Mouse (Mus musculus): ENCODE measurements at regions not wholly inside any gene's neighbourhood (a gene's known extent, or its start where the extent isn't known, plus 50 kb on each side); places are given as distances from the start of the nearest gene placed in this dataset.

GRCm38 (mm10) chr13:56350705-56351400, 54.5 kb upstream of the Cxcl14 start:
- peak; percentile 64; the same call in 1 of the 2 replicates for ATAC-seq (ENCODE audit: insufficient number of reproducible peaks, insufficient read depth, low FRiP score, low TSS enrichment)
- WGBS: 63% methylated on average over 14 of the region's 14 CpGs
- H3K36me3 ChIP-seq: no peaks in the 10 kb centered on the region
- no peak overlapping the region for H3K4me2 ChIP-seq (replicated peaks)
- H3K4me3 ChIP-seq: no peak overlapping the region
- no peaks in the 10 kb centered on the region for H3K27me3 ChIP-seq
- no peak overlapping the region for H3K9ac ChIP-seq
- peak overlapping the region; percentile 69 for H3K27ac ChIP-seq
- H3K4me1 ChIP-seq: peaks cover 18% of the 10 kb centered on the region
- H3K9me3 ChIP-seq: no peaks in the 10 kb centered on the region

DNA sequence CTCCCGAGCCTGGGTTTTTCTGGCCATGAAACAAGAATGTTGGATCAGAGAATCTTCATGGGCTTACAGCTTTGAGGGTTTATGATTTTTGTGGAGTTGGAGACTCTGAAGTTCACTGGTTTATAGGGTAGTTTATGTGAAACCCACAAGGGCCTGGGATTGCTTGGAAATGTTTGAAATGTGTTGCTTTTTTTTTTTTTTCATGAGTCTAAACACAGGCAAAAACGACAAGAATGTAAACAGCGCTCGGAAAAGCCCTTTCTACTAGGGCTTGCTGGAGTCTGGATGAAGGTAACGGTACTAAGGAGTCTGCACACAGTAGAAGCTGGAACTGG, 55.0 kb upstream of the Cxcl14 start:
- Histone ChIP-seq H3K9ac (no peak overlapping the region), H3K27me3 (no peaks in the 10 kb centered on the region), H3K4me2 (replicated peaks) (no peak overlapping the region), H3K27ac (peak overlapping the region; percentile 69), H3K9me3 (no peaks in the 10 kb centered on the region), H3K36me3 (no peaks in the 10 kb centered on the region), H3K4me3 (no peak overlapping the region), H3K4me1 (peaks cover 18% of the 10 kb centered on the region)
- WGBS: 71% methylated on average over 5 of the region's 5 CpGs
- no peak for ATAC-seq (ENCODE audit: insufficient number of reproducible peaks, insufficient read depth, low FRiP score, low TSS enrichment)

GRCm38 (mm10) chr13:56352436-56352835, 56.1 kb upstream of the Cxcl14 start:
- no peak overlapping the region for H3K4me3 ChIP-seq
- no peaks in the 10 kb centered on the region for H3K9me3 ChIP-seq
- H3K36me3 ChIP-seq: no peaks in the 10 kb centered on the region
- H3K9ac ChIP-seq: no peak overlapping the region
- no peak overlapping the region for H3K27ac ChIP-seq
- H3K27me3 ChIP-seq: no peaks in the 10 kb centered on the region
- no peak overlapping the region for H3K4me2 ChIP-seq (replicated peaks)
- peaks cover 18% of the 10 kb centered on the region for H3K4me1 ChIP-seq
- 91% methylated on average over 6 of the region's 6 CpGs for WGBS
- ATAC-seq (ENCODE audit: insufficient number of reproducible peaks, insufficient read depth, low FRiP score, low TSS enrichment): no peak

DNA sequence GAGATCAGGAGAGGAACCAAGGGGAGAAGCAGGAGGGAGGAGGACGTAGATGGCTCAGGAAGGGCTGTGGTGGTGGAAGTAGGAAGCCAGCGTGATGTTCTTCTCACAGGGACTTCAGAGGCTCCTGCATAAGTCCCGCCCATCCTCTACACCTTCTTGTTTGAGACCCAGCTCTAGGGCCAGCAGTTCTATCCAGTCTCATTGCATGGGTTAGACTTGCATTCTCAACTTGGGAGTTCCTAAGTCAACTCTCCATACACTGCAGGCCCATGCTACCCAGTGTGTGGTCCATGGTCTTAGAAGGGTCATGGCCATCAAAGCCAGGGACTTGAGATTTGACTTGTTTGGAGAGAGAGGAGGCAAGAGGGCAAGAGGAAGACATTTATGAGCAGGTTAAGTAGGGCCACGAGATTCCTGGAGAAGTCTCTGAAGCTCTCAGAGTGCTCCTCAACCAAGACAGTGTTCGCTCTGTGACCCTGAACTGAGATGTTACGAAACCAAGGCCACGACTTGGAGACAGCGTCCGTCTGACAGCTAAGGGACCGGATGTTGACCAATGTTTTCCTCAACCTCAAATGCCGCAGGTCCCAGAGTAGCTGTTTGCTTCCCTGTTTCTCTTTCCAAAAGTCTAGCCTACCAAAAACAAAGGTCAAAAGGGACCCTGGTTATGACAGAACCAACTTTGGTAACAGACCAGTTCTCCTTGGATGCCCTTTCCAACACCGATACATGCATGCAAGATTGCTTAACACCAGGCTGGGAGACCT, 56.7 kb upstream of the Cxcl14 start:
- H3K4me2 ChIP-seq (replicated peaks): no peak overlapping the region

GRCm38 (mm10) chr13:56353921-56354320, 57.6 kb upstream of the Cxcl14 start:
- Histone ChIP-seq H3K27me3 (no peaks in the 10 kb centered on the region), H3K9me3 (no peaks in the 10 kb centered on the region), H3K4me3 (no peak overlapping the region), H3K4me2 (replicated peaks) (no peak overlapping the region), H3K27ac (no peak overlapping the region), H3K4me1 (peaks cover 18% of the 10 kb centered on the region), H3K36me3 (no peaks in the 10 kb centered on the region), H3K9ac (no peak overlapping the region)
- no peak for ATAC-seq (ENCODE audit: insufficient number of reproducible peaks, insufficient read depth, low FRiP score, low TSS enrichment)
- WGBS: 91% methylated on average over 11 of the region's 11 CpGs

More for the DNA sequence above, 56.7 kb upstream of the Cxcl14 start:
- Histone ChIP-seq H3K9me3 (no peaks in the 10 kb centered on the region), H3K4me3 (no peak overlapping the region), H3K4me1 (peaks cover 18% of the 10 kb centered on the region), H3K9ac (no peak overlapping the region), H3K27me3 (no peaks in the 10 kb centered on the region), H3K36me3 (no peaks in the 10 kb centered on the region), H3K27ac (no peak overlapping the region)
- WGBS: 95% methylated on average over 12 of the region's 12 CpGs
- ATAC-seq (ENCODE audit: insufficient number of reproducible peaks, insufficient read depth, low FRiP score, low TSS enrichment): no peak

GRCm38 (mm10) chr13:56354630-56355029, 58.3 kb upstream of the Cxcl14 start:
- no peaks in the 10 kb centered on the region for H3K9me3 ChIP-seq
- ATAC-seq (ENCODE audit: insufficient number of reproducible peaks, insufficient read depth, low FRiP score, low TSS enrichment): no peak
- H3K9ac ChIP-seq: no peak overlapping the region
- H3K27ac ChIP-seq: no peak overlapping the region
- no peak overlapping the region for H3K4me3 ChIP-seq
- peaks cover 24% of the 10 kb centered on the region for H3K4me1 ChIP-seq
- 85% methylated on average over 1 of the region's 1 CpGs for WGBS
- no peak overlapping the region for H3K4me2 ChIP-seq (replicated peaks)
- no peaks in the 10 kb centered on the region for H3K27me3 ChIP-seq
- no peaks in the 10 kb centered on the region for H3K36me3 ChIP-seq

DNA sequence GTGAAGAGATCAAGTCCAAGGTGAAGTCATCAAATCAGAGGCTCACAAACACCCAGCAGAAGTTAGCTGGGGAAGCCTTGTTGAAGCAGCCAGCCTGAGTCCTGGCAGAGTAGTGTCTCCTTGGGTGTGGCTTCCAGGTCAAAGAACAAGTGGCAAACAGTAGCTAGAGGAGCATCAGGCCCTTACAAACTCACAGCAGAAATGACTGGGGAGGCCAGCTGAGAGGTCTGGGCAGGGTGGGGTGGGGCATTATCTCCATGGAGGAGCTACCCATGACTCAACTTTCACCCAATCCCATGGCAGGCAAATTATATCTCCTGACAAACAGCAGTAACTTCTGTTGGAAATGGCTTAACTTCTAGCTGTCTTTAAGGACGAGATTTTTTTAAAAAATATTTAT, 60.6 kb upstream of the Cxcl14 start:
- ATAC-seq (ENCODE audit: insufficient number of reproducible peaks, insufficient read depth, low FRiP score, low TSS enrichment): no peak
- Histone ChIP-seq H3K4me2 (replicated peaks) (no peak overlapping the region), H3K36me3 (no peaks in the 10 kb centered on the region), H3K9ac (no peak overlapping the region), H3K9me3 (no peaks in the 10 kb centered on the region), H3K4me1 (peaks cover 10% of the 10 kb centered on the region; the same call in 1 of the 2 replicates), H3K4me3 (no peak overlapping the region), H3K27me3 (no peaks in the 10 kb centered on the region), H3K27ac (no peak overlapping the region)
- 62% methylated on average over 1 of the region's 1 CpGs for WGBS

- Histone ChIP-seq H3K27me3 (no peaks in the 10 kb centered on the region), H3K4me2 (replicated peaks) (no peak overlapping the region), H3K27ac (no peak overlapping the region), H3K9me3 (no peaks in the 10 kb centered on the region), H3K36me3 (no peaks in the 10 kb centered on the region), H3K9ac (no peak overlapping the region), H3K4me3 (no peak overlapping the region), H3K4me1 (peaks cover 6% of the 10 kb centered on the region; the same call in 1 of the 2 replicates)
- no peak for ATAC-seq (ENCODE audit: insufficient number of reproducible peaks, insufficient read depth, low FRiP score, low TSS enrichment)
- 80% methylated on average over 3 of the region's 3 CpGs for WGBS
Measured at GRCm38 (mm10) chr13:56357955-56358354, 61.6 kb upstream of the Cxcl14 start.

DNA sequence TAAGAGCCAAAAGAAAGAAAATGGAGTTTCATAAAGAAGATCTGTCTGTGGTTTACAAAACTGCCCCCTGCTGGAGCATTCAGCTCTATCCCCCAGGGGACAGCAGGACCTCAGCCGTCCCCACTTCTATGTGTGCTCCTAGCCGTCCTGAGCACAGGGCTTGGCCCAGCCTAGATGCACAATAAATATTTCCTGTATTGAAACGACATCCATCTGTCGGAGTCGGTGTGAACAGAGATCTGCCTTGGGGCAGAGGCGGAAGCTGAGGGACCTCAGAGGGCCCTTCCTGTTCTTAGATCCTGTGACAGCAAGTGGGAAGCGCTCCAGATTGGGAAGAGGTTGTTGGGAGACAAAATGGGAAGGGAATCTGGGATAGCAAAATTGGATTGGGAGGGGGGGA, 62.5 kb upstream of the Cxcl14 start:
- no peak overlapping the region for H3K4me2 ChIP-seq (replicated peaks)
- no peak for ATAC-seq (ENCODE audit: insufficient number of reproducible peaks, insufficient read depth, low FRiP score, low TSS enrichment)
- H3K4me1 ChIP-seq: peaks cover 6% of the 10 kb centered on the region; the same call in 1 of the 2 replicates
- H3K9ac ChIP-seq: no peak overlapping the region
- H3K4me3 ChIP-seq: no peak overlapping the region
- no peaks in the 10 kb centered on the region for H3K36me3 ChIP-seq
- no peaks in the 10 kb centered on the region for H3K9me3 ChIP-seq
- H3K27ac ChIP-seq: peak overlapping the region; percentile 65
- no peaks in the 10 kb centered on the region for H3K27me3 ChIP-seq
- WGBS: 44% methylated on average over 7 of the region's 7 CpGs

- Histone ChIP-seq H3K9ac (no peak overlapping the region), H3K4me2 (replicated peaks) (no peak overlapping the region), H3K27ac (peak overlapping the region; percentile 65), H3K9me3 (no peaks in the 10 kb centered on the region), H3K36me3 (no peaks in the 10 kb centered on the region), H3K27me3 (no peaks in the 10 kb centered on the region), H3K4me3 (no peak overlapping the region), H3K4me1 (peaks cover 6% of the 10 kb centered on the region; the same call in 1 of the 2 replicates)
- no peak for ATAC-seq (ENCODE audit: insufficient number of reproducible peaks, insufficient read depth, low FRiP score, low TSS enrichment)
- WGBS: 60% methylated on average over 18 of the region's 18 CpGs
Measured at GRCm38 (mm10) chr13:56359554-56359953, 63.2 kb upstream of the Cxcl14 start.

- H3K27ac ChIP-seq: no peak overlapping the region
- H3K4me2 ChIP-seq (replicated peaks): no peak overlapping the region
- no peaks in the 10 kb centered on the region for H3K9me3 ChIP-seq
- no peaks in the 10 kb centered on the region for H3K27me3 ChIP-seq
- ATAC-seq (ENCODE audit: insufficient number of reproducible peaks, insufficient read depth, low FRiP score, low TSS enrichment): no peak
- H3K9ac ChIP-seq: no peak overlapping the region
- peaks cover 6% of the 10 kb centered on the region; the same call in 1 of the 2 replicates for H3K4me1 ChIP-seq
- no peak overlapping the region for H3K4me3 ChIP-seq
- no peaks in the 10 kb centered on the region for H3K36me3 ChIP-seq
- 93% methylated on average over 2 of the region's 2 CpGs for WGBS
Measured at GRCm38 (mm10) chr13:56360803-56361202, 64.5 kb upstream of the Cxcl14 start.

DNA sequence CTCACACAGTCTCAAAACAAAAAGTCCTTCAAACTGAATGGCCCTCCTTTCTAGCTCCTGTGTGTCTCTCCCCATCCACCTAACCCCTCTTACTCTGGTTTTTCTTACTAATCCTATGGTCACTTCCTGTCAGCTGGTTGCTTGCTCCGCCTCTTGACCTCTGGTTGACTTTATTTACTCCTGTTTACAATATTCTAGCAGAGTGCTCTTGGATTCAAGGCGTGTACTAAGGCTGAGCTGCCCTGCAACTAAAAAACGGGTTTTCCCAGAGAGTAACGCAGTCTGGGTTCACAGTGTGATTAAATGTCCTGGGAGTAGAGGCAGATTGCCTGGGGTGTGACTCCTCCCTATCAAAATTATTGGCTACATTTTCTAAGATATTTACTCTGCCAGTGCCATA, 64.2 kb upstream of the Gm3045 start:
- ATAC-seq (ENCODE audit: insufficient number of reproducible peaks, insufficient read depth, low FRiP score, low TSS enrichment): no peak
- Histone ChIP-seq H3K4me3 (no peak overlapping the region), H3K36me3 (no peaks in the 10 kb centered on the region), H3K9ac (no peak overlapping the region), H3K4me2 (replicated peaks) (no peak overlapping the region), H3K27ac (no peak overlapping the region), H3K4me1 (peaks cover 6% of the 10 kb centered on the region; the same call in 1 of the 2 replicates), H3K9me3 (no peaks in the 10 kb centered on the region), H3K27me3 (no peaks in the 10 kb centered on the region)
- 78% methylated on average over 4 of the region's 4 CpGs for WGBS

Data from embryonic facial prominence, embryonic 12.5 days (tissue).